Mouse (Mus musculus) G1E (cell line): ENCODE measurements around the gene Cnot3.

Experiments used
- CTCF ChIP-seq: IDR thresholded peaks from 2 replicates; pipeline ENCODE4 v1.5.1; 2012; ENCODE audit warnings: low read depth, low read length, inconsistent platforms, mixed read lengths
- GATA1 ChIP-seq: IDR thresholded peaks from 2 replicates; pipeline ENCODE4 v1.6.1; 2012; ENCODE audit warnings: borderline replicate concordance, low read length, inconsistent platforms, mixed read lengths
- TAL1 ChIP-seq: conservative IDR thresholded peaks from 2 replicates; pipeline ENCODE4 v1.6.1; 2012; ENCODE audit warnings: low read depth, low read length, inconsistent platforms, mixed read lengths

GRCm38 (mm10) chr7:3665215-3666114, 20.4 kb downstream of the Cnot3 start, which contains the start of gene Leng1:
- TF ChIP-seq GATA1 (no peak), CTCF (no peak), TAL1 (no peak)
